Mouse (Mus musculus) C2C12 (cell line): Measurements from ENCODE around the gene Grk2. TPM values are rescaled to one million over a fixed set of nuclear protein-coding genes. Genes with fewer than 3 reads are reported as not detected.
A peak's percentile ranks its signal among the peaks of the same experiment; 100 is the strongest.

Experiments
- H3K27me3 ChIP-seq: one replicate; pipeline ENCODE4 v1.6.1; 2011; ENCODE audit not compliant: control insufficient read depth, insufficient read depth, insufficient read length
- H3K36me3 ChIP-seq: one replicate; pipeline ENCODE4 v1.6.1; 2011; ENCODE audit not compliant: control insufficient read depth, insufficient read depth
- H3K4me3 ChIP-seq: one replicate; pipeline ENCODE4 v1.5.1; 2011; ENCODE audit warnings: mild to moderate bottlenecking, control low read depth; ENCODE audit not compliant: poor library complexity, insufficient read depth, severe bottlenecking
- H3K79me2 ChIP-seq: one replicate; pipeline ENCODE4 v1.6.1; 2011; ENCODE audit not compliant: control insufficient read depth, insufficient read depth
- H3K79me3 ChIP-seq: one replicate; pipeline ENCODE4 v1.6.1; 2011; ENCODE audit warnings: low read depth, control low read depth
- H3ac ChIP-seq: one replicate; pipeline ENCODE3; 2011; ENCODE audit warnings: low read depth; ENCODE audit not compliant: control insufficient read depth, insufficient read length
- CEBPB ChIP-seq: IDR thresholded peaks from one replicate; pipeline ENCODE4 v1.6.1; 2011; ENCODE audit warnings: low read depth, mild to moderate bottlenecking, control low read depth, moderate library complexity
- CTCF ChIP-seq: IDR thresholded peaks from one replicate; pipeline ENCODE4 v1.5.1; 2011; ENCODE audit not compliant: control insufficient read depth, insufficient read depth, insufficient read length
- FOSL1 ChIP-seq: IDR thresholded peaks from one replicate; pipeline ENCODE4 v1.8.0; 2011; ENCODE audit warnings: mild to moderate bottlenecking, low read length; ENCODE audit not compliant: poor library complexity, insufficient read depth, severe bottlenecking
- MAX ChIP-seq: IDR thresholded peaks from one replicate; pipeline ENCODE4 v1.6.1; 2011; ENCODE audit warnings: mild to moderate bottlenecking, control low read depth
- MYOD1 ChIP-seq: IDR thresholded peaks from one replicate; pipeline ENCODE4 v1.6.1; 2011; ENCODE audit warnings: low read depth; ENCODE audit not compliant: control insufficient read depth, insufficient read length
- MYOG ChIP-seq: IDR thresholded peaks from one replicate; pipeline ENCODE4 v1.6.1; 2011; ENCODE audit not compliant: control insufficient read depth, insufficient read length; ENCODE audit errors: extremely low read depth
- USF1 ChIP-seq: IDR thresholded peaks from one replicate; pipeline ENCODE4 v1.6.1; 2011; ENCODE audit warnings: low read depth, mild to moderate bottlenecking, control low read depth, moderate library complexity
- polyA plus RNA-seq: library from polyadenylated mRNA; unstranded; fragments of >200 nt; fragmentation: generic; extraction: Trizol; gene quantifications from one replicate; pipeline ENCODE4 v1.2.1, GENCODE M21; 2012; ENCODE audit warnings: missing spikeins

Grk2 gene
- polyA plus RNA-seq, 1 experiment, result 56.6 TPM

GRCm38 (mm10) chr19:4322134-4322533 lies 16.1 kb upstream of the Grk2 start:
- no peak overlapping the region for H3ac ChIP-seq
- peaks cover 4% of the 10 kb centered on the region for H3K79me3 ChIP-seq
- no peak overlapping the region for H3K4me3 ChIP-seq
- peaks cover 12% of the 10 kb centered on the region for H3K79me2 ChIP-seq
- H3K36me3 ChIP-seq, result peaks cover 99% of the 10 kb centered on the region
- no peaks in the 10 kb centered on the region for H3K27me3 ChIP-seq
- no peak for TF ChIP-seq CEBPB
- no peak for TF ChIP-seq FOSL1
- no peak for TF ChIP-seq MYOG
- no peak for TF ChIP-seq CTCF
- no peak for TF ChIP-seq USF1
- no peak for TF ChIP-seq MYOD1
- no peak for TF ChIP-seq MAX

DNA sequence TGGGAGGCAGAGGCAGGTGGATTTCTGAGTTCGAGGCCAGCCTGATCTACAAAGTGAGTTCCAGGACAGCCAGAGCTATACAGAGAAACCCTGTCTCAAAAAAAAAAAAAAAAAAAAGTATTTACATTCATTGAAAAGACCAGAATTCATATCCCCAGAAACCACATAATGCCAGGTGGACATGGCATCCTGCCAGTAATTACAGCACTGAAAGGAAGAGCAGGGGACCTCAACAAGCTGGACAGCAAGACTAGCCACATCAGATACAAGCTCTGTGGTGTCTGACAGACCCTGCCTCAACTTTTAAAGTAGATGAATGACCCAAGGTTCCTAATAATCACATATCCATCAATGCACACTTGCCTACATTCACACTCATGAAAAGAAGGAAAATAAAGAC lies 15.6 kb upstream of the Grk2 start:
- H3K36me3 ChIP-seq, result peaks cover 99% of the 10 kb centered on the region
- H3ac ChIP-seq, result no peak overlapping the region
- peaks cover 4% of the 10 kb centered on the region for H3K79me3 ChIP-seq
- TF ChIP-seq MAX (no peak), USF1 (no peak), CTCF (no peak)
- no peaks in the 10 kb centered on the region for H3K27me3 ChIP-seq
- peaks cover 9% of the 10 kb centered on the region for H3K79me2 ChIP-seq
- no peak overlapping the region for H3K4me3 ChIP-seq

DNA sequence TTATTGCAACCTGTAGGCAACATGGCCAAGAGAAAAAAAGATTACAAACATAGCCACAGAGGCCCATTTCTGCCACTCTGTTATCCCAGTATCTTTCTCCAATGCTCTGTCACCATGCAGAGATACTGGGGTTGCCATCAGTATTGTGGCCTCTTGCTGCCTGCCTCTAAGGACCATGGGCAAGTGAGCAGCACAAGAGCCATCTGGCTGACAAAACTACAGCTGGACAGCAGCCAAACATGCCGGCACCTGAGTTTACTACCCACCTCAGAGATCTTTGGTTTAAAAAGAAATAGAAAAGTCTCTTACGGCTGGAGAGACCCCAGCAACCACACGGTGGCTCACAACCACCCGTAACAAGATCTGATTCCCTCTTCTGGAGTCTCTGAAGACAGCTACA lies 13.2 kb upstream of the Grk2 start:
- TF ChIP-seq FOSL1 (no peak), CTCF (no peak)
- Histone ChIP-seq H3K79me2 (no peaks in the 10 kb centered on the region), H3K36me3 (peaks cover 77% of the 10 kb centered on the region)

GRCm38 (mm10) chr19:4317181-4317580 lies 11.2 kb upstream of the Grk2 start:
- Histone ChIP-seq H3K79me3 (no peaks in the 10 kb centered on the region), H3K4me3 (no peak overlapping the region), H3K36me3 (peaks cover 66% of the 10 kb centered on the region), H3K27me3 (no peaks in the 10 kb centered on the region), H3ac (no peak overlapping the region), H3K79me2 (no peaks in the 10 kb centered on the region)
- TF ChIP-seq USF1, result no peak
- no peak for TF ChIP-seq MYOG

More for the DNA sequence above, 13.2 kb upstream of the Grk2 start:
- Histone ChIP-seq H3K27me3 (no peaks in the 10 kb centered on the region), H3K79me3 (no peaks in the 10 kb centered on the region), H3K4me3 (no peak overlapping the region), H3ac (no peak overlapping the region)

- Histone ChIP-seq H3K27me3 (no peaks in the 10 kb centered on the region), H3K4me3 (no peak overlapping the region), H3ac (no peak overlapping the region), H3K79me3 (no peaks in the 10 kb centered on the region), H3K79me2 (no peaks in the 10 kb centered on the region), H3K36me3 (peaks cover 49% of the 10 kb centered on the region)
- TF ChIP-seq CEBPB (no peak), USF1 (peak; percentile 86), CTCF (no peak), MAX (peak; percentile 15), FOSL1 (no peak), MYOG (no peak), MYOD1 (no peak)
These were observed 9.4 kb upstream of the Grk2 start for GRCm38 (mm10) chr19:4315223-4315944.

DNA sequence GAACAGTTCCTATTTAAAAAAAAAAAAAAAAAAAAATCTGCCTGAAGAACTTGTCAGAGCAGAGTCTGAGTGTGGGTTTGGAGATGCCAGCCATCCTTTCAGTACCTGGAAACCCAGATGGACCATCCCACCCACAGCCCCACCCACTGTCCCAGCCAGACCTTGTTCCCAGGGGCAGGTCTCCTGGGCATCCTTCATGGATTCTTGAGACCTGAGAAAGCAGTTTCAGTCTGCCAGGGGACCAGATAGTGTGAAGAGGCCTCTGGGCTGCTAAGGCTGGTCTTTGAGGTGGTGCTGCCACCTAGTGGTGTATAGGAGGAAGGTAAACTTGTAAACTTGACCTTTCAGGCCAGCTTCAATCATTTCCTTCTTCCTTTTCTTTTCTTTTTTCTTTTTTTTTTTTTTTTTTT lies 3.8 kb upstream of the Grk2 start:
- Histone ChIP-seq H3K79me2 (peaks cover 11% of the 10 kb centered on the region), H3K27me3 (no peaks in the 10 kb centered on the region)

GRCm38 (mm10) chr19:4309302-4309701 lies 3.3 kb upstream of the Grk2 start:
- Histone ChIP-seq H3K79me2 (peaks cover 15% of the 10 kb centered on the region), H3K79me3 (peaks cover 11% of the 10 kb centered on the region), H3K4me3 (no peak overlapping the region), H3K36me3 (peaks cover 13% of the 10 kb centered on the region), H3ac (no peak overlapping the region), H3K27me3 (no peaks in the 10 kb centered on the region)
- no peak for TF ChIP-seq MAX
- no peak for TF ChIP-seq CTCF
- TF ChIP-seq MYOD1, result no peak
- no peak for TF ChIP-seq USF1
- TF ChIP-seq FOSL1, result no peak
- TF ChIP-seq MYOG, result no peak
- TF ChIP-seq CEBPB, result no peak

More for the DNA sequence above, 3.8 kb upstream of the Grk2 start:
- Histone ChIP-seq H3ac (no peak overlapping the region), H3K79me3 (peaks cover 6% of the 10 kb centered on the region), H3K4me3 (no peak overlapping the region), H3K36me3 (peaks cover 10% of the 10 kb centered on the region)
- TF ChIP-seq MYOD1 (no peak), CTCF (peak; percentile 50)
